Mouse (Mus musculus) neural tube, embryonic 11.5 days (tissue): ENCODE results near the gene Satb1. TPM values are rescaled to one million over a fixed set of nuclear protein-coding genes. Genes with fewer than 3 reads are reported as not detected.

Source experiments
- ATAC-seq: fragments of 200-750 bp; cut with Nextera tagmentation; 2 replicates; pipeline ENCODE4 v1.8.0; 2017; ENCODE audit warnings: moderate number of reproducible peaks, mild to moderate bottlenecking, moderate TSS enrichment, moderate library complexity; ENCODE audit not compliant: insufficient read depth, low FRiP score, low TSS enrichment
- DNase-seq: peaks from one replicate; pipeline ENCODE4 v3.0.0-alpha.2; 2015; ENCODE audit warnings: low spot score
- H3K27ac ChIP-seq: fragments of 300-500 bp; sonication (generic); 2 replicates; pipeline ENCODE4 v1.5.1; 2014; ENCODE audit warnings: low read depth, mild to moderate bottlenecking, low read length
- H3K27me3 ChIP-seq: fragments of 300-500 bp; sonication (generic); 2 replicates; pipeline ENCODE4 v1.6.1; 2014; ENCODE audit warnings: mild to moderate bottlenecking, low read length, mixed read lengths; ENCODE audit not compliant: control insufficient read depth, insufficient read depth
- H3K36me3 ChIP-seq: fragments of 300-500 bp; sonication (generic); 2 replicates; pipeline ENCODE4 v1.6.1; 2014; ENCODE audit warnings: mild to moderate bottlenecking, low read length, moderate library complexity, mixed read lengths; ENCODE audit not compliant: control insufficient read depth, insufficient read depth
- H3K4me1 ChIP-seq: fragments of 300-500 bp; sonication (generic); 2 replicates; pipeline ENCODE4 v1.6.1; 2014; ENCODE audit warnings: low read length, mixed read lengths; ENCODE audit not compliant: control insufficient read depth, insufficient read depth
- H3K4me2 ChIP-seq: fragments of 300-500 bp; sonication (generic); 2 replicates; pipeline ENCODE4 v1.6.1; 2014; ENCODE audit warnings: low read depth, mild to moderate bottlenecking, moderate library complexity
- H3K4me3 ChIP-seq: fragments of 300-500 bp; sonication (generic); 2 replicates; pipeline ENCODE4 v1.5.1; 2014; ENCODE audit warnings: low read depth, low read length
- H3K9ac ChIP-seq: fragments of 300-500 bp; sonication (generic); 2 replicates; pipeline ENCODE4 v1.6.1; 2014; ENCODE audit warnings: mild to moderate bottlenecking, low read length
- H3K9me3 ChIP-seq: fragments of 300-500 bp; sonication (generic); 2 replicates; pipeline ENCODE4 v1.6.1; 2016; ENCODE audit warnings: low read length; ENCODE audit not compliant: control insufficient read depth
- WGBS: fragments of 180-500 bp; shearing (Covaris S2); extraction: QIAGEN DNeasy Blood & Tissue Kit; methylation state at CpG from one replicate; pipeline ENCODE4 v1.1.7; 2014; 5-methylcytosine and 5-hydroxymethylcytosine counted together
- polyA plus RNA-seq: library from polyadenylated mRNA; unstranded; fragments of >200 nt; fragmentation: Nextera tagmentation; extraction: Ambion mirVana; gene quantifications from 2 replicates; pipeline ENCODE4 v1.2.1, GENCODE M21; 2014

The Satb1 gene
- polyA plus RNA-seq, 1 experiment from 2014 or later: 33.5 TPM

DNA sequence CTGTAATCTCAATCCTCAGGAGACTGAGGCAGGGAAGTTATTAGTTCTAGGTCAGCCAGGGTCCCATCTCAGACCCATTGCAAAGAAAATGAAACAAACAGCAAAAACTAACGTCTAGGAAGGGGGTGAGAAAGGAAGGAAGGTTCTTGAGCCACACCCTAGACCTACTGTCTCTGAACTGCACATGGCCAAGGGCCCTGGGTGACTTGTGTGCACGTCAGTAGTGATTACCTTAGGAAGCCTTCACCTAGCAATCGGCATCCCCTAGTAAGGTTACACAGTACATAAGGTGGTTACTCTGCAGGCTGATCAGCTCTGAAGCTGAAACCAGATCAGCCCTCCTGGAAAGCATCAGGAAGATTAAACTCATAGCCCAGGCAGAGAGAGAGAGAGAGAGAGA, 22.2 kb upstream of the Satb1 start:
- DNase-seq (no peak), ATAC-seq (no peak)
- no peak overlapping the region for H3K4me2 ChIP-seq
- WGBS: 92% methylated on average over 3 of the region's 3 CpGs
- no peak overlapping the region for H3K9ac ChIP-seq
- H3K27me3 ChIP-seq: no peaks in the 10 kb centered on the region
- no peaks in the 10 kb centered on the region for H3K36me3 ChIP-seq
- no peaks in the 10 kb centered on the region for H3K4me1 ChIP-seq
- H3K9me3 ChIP-seq: no peaks in the 10 kb centered on the region
- no peak overlapping the region for H3K27ac ChIP-seq
- no peak overlapping the region for H3K4me3 ChIP-seq

GRCm38 (mm10) chr17:51853952-51854351, 20.9 kb upstream of the Satb1 start:
- no peaks in the 10 kb centered on the region for H3K4me1 ChIP-seq
- no peak overlapping the region for H3K4me2 ChIP-seq
- DNase-seq: no peak
- H3K27ac ChIP-seq: no peak overlapping the region
- H3K9ac ChIP-seq: no peak overlapping the region
- no peak overlapping the region for H3K4me3 ChIP-seq
- no peak for ATAC-seq
- H3K9me3 ChIP-seq: no peaks in the 10 kb centered on the region
- H3K27me3 ChIP-seq: no peaks in the 10 kb centered on the region
- WGBS: 85% methylated on average over 5 of the region's 5 CpGs
- no peaks in the 10 kb centered on the region for H3K36me3 ChIP-seq

- Histone ChIP-seq H3K36me3 (no peaks in the 10 kb centered on the region), H3K27me3 (no peaks in the 10 kb centered on the region), H3K4me2 (no peak overlapping the region), H3K27ac (no peak overlapping the region), H3K4me3 (no peak overlapping the region), H3K9ac (no peak overlapping the region), H3K9me3 (no peaks in the 10 kb centered on the region), H3K4me1 (no peaks in the 10 kb centered on the region)
- DNase-seq: no peak
- ATAC-seq: no peak
- 68% methylated on average over 6 of the region's 6 CpGs for WGBS
These were observed 7.5 kb upstream of the Satb1 start for GRCm38 (mm10) chr17:51840596-51840995.

GRCm38 (mm10) chr17:51839484-51839883, 6.4 kb upstream of the Satb1 start:
- Histone ChIP-seq H3K4me2 (no peak overlapping the region), H3K9me3 (no peaks in the 10 kb centered on the region), H3K36me3 (no peaks in the 10 kb centered on the region), H3K27ac (no peak overlapping the region), H3K4me1 (no peaks in the 10 kb centered on the region), H3K27me3 (no peaks in the 10 kb centered on the region), H3K9ac (no peak overlapping the region), H3K4me3 (no peak overlapping the region)
- ATAC-seq (no peak), DNase-seq (no peak)
- 77% methylated on average over 5 of the region's 5 CpGs for WGBS

GRCm38 (mm10) chr17:51836901-51837300, 3.8 kb upstream of the Satb1 start:
- DNase-seq: no peak
- peaks cover 10% of the 10 kb centered on the region for H3K27me3 ChIP-seq
- H3K4me3 ChIP-seq: no peak overlapping the region
- ATAC-seq: no peak
- H3K9ac ChIP-seq: no peak overlapping the region
- H3K36me3 ChIP-seq: no peaks in the 10 kb centered on the region
- no peaks in the 10 kb centered on the region for H3K9me3 ChIP-seq
- 5% methylated on average over 1 of the region's 1 CpGs for WGBS
- H3K4me2 ChIP-seq: no peak overlapping the region
- H3K27ac ChIP-seq: no peak overlapping the region
- H3K4me1 ChIP-seq: peaks cover 10% of the 10 kb centered on the region

DNA sequence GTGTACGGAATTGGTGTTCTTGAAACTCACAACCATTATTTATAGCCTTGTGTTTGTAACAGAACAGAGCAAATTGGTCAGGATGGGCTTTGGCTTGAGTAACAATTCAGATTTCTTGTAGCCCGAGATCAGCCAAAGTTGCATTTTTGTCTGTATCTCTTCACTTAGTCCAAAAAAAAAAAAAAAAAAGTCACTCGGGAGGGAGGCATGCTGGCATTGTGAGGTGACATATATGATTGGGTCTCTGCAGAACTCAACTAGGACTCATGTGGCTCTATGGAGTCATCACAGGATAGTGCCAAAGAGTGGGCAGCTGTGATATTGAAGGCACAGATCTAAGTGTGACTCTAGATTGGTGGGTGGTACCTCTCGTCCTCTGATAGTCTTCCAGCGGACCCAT, 3.2 kb upstream of the Satb1 start:
- Histone ChIP-seq H3K27me3 (peaks cover 17% of the 10 kb centered on the region), H3K4me2 (no peak overlapping the region), H3K4me1 (peaks cover 12% of the 10 kb centered on the region), H3K9me3 (no peaks in the 10 kb centered on the region), H3K4me3 (no peak overlapping the region), H3K27ac (no peak overlapping the region), H3K9ac (no peak overlapping the region), H3K36me3 (no peaks in the 10 kb centered on the region)
- ATAC-seq (no peak), DNase-seq (no peak)
- 91% methylated on average over 5 of the region's 5 CpGs for WGBS

GRCm38 (mm10) chr17:51833578-51834361, 680 bp upstream of the Satb1 start:
- Histone ChIP-seq H3K27ac (no peak overlapping the region), H3K4me1 (peaks cover 12% of the 10 kb centered on the region), H3K36me3 (no peaks in the 10 kb centered on the region), H3K4me3 (peak overlapping the region; percentile 73), H3K4me2 (peak overlapping the region; percentile 98), H3K9me3 (no peaks in the 10 kb centered on the region), H3K9ac (no peak overlapping the region), H3K27me3 (peaks cover 26% of the 10 kb centered on the region)
- peak; percentile 20 for DNase-seq
- WGBS: 1% methylated on average over 16 of the region's 16 CpGs
- no peak for ATAC-seq

DNA sequence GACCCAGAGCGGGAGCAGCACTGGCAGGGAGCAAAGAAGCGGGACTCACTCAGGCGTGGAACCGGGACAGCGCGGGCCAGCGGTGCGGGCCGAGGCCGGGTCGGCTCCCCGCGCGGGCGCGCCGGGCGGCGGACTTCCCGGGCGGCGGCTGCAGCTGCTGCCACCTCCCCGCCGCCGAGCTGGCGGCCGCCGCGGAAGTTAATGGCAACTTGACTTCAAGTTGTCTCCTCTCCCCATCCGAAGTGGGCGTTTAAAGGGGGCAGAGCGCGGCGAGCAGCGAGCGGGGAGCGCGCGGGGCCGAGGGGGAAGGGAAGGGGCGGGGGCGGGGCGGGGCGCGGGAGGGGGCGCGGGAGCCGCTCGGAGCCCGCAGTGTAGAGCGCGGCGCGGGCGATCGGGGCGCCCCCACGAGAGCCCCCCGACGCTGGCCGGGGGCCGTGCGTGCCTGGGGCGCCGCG, 642 bp downstream of the Satb1 start:
- DNase-seq (peak; percentile 51), ATAC-seq (peak; percentile 79)
- H3K9me3 ChIP-seq: no peaks in the 10 kb centered on the region
- peaks cover 26% of the 10 kb centered on the region for H3K27me3 ChIP-seq
- H3K4me3 ChIP-seq: peak overlapping the region; percentile 73
- H3K27ac ChIP-seq: no peak overlapping the region
- H3K9ac ChIP-seq: peak overlapping the region; percentile 69
- peak overlapping the region; percentile 98 for H3K4me2 ChIP-seq
- H3K36me3 ChIP-seq: no peaks in the 10 kb centered on the region
- peaks cover 12% of the 10 kb centered on the region for H3K4me1 ChIP-seq
- WGBS: 0% methylated on average over 15 of the region's 66 CpGs
